Mouse (Mus musculus): Measurements from ENCODE around the gene Zfyve28. TPM values are rescaled to one million over a fixed set of nuclear protein-coding genes. Genes with fewer than 3 reads are reported as not detected.

Gene Zfyve28
- total RNA-seq (2021): 10 to 100 TPM; 38.2 to 40.0 TPM
- long read RNA-seq, experiment 1, transcript Zfyve28-201 (13 exons, 3,983 nt): major isoform, 15 of 26 reads
- long read RNA-seq, experiment 1, partial matches to known transcripts: 3 of 26 reads
- long read RNA-seq, experiment 1, other reads (novel, unspliced or antisense): 8 of 26 reads
- long read RNA-seq, experiment 2, transcript Zfyve28-201 (13 exons, 3,983 nt): major isoform, 16 of 27 reads
- long read RNA-seq, experiment 2, partial matches to known transcripts: 5 of 27 reads
- long read RNA-seq, experiment 2, other reads (novel, unspliced or antisense): 6 of 27 reads

- DNase-seq (ENCODE audit: low spot score in 2 of 2): peak; percentile 95 to 96
- intact Hi-C loops (cut with DNase I): loop anchor here (2.0 to 5.0 kb wide), 2 partner anchors 76 to 291 kb away; no protein-coding TSS in a partner anchor
Observed at GRCm38 (mm10) chr5:34288154-34288716, at the start of gene Zfyve28, which contains the start of gene Cfap99. Zfyve28 (minus strand) TSS chr5:34288449. Cfap99 (plus strand) TSS chr5:34288600.

GRCm38 (mm10) chr5:34336775-34337450 is 48.7 kb upstream of the Zfyve28 start:
- intact Hi-C loops (cut with DNase I): loop anchor here (5.0 kb wide), 2 partner anchors 65 to 130 kb away; no protein-coding TSS in a partner anchor
- DNase-seq (ENCODE audit: low spot score in 2 of 2): peak; percentile 31 to 49

- peak; percentile 98 to 99 for DNase-seq (ENCODE audit: low spot score in 2 of 2)
Observed at GRCm38 (mm10) chr5:34336097-34336774, 48.0 kb upstream of the Zfyve28 start, which contains the start of gene Rnf4. Rnf4 (plus strand) TSS chr5:34336289.

GRCm38 (mm10) chr5:34335539-34336096 is 47.4 kb upstream of the Zfyve28 start:
- peak in 1 of 2 experiments; percentile 13 for DNase-seq (ENCODE audit: low spot score in 2 of 2)
- intact Hi-C loops (cut with DNase I): loop anchor here (5.0 kb wide), 2 partner anchors 63 to 128 kb away; no protein-coding TSS in a partner anchor

More at GRCm38 (mm10) chr5:34336097-34336774, 48.0 kb upstream of the Zfyve28 start, which contains the start of gene Rnf4:
- intact Hi-C loops (cut with DNase I): loop anchor here (5.0 kb wide), 2 partner anchors 64 to 129 kb away; no protein-coding TSS in a partner anchor

GRCm38 (mm10) chr5:34334081-34334480 is 45.8 kb upstream of the Zfyve28 start:
- DNase-seq (ENCODE audit: low spot score in 2 of 2): no peak
- intact Hi-C loops (cut with DNase I): no loop called here

- intact Hi-C loops (cut with DNase I): no loop called here
- no peak for DNase-seq (ENCODE audit: low spot score in 2 of 2)
Observed at GRCm38 (mm10) chr5:34330136-34330535, 41.9 kb upstream of the Zfyve28 start.

- peak in 1 of 2 experiments; percentile 18 for DNase-seq (ENCODE audit: low spot score in 2 of 2)
- intact Hi-C loops (cut with DNase I): no loop called here
Observed at GRCm38 (mm10) chr5:34326875-34327576, 38.8 kb upstream of the Zfyve28 start.

- DNase-seq (ENCODE audit: low spot score in 2 of 2): no peak
- intact Hi-C loops (cut with DNase I): no loop called here
Observed at GRCm38 (mm10) chr5:34326249-34326691, 38.0 kb upstream of the Zfyve28 start.

GRCm38 (mm10) chr5:34325286-34325685 is 37.0 kb upstream of the Zfyve28 start:
- intact Hi-C loops (cut with DNase I): no loop called here
- DNase-seq (ENCODE audit: low spot score in 2 of 2): peak in 1 of 2 experiments; percentile 57

- intact Hi-C loops (cut with DNase I): no loop called here
- no peak for DNase-seq (ENCODE audit: low spot score in 2 of 2)
Observed at GRCm38 (mm10) chr5:34321236-34321635, 33.0 kb upstream of the Zfyve28 start.

GRCm38 (mm10) chr5:34319491-34320034 is 31.3 kb upstream of the Zfyve28 start:
- no peak for DNase-seq (ENCODE audit: low spot score in 2 of 2)
- intact Hi-C loops (cut with DNase I): no loop called here

- no peak for DNase-seq (ENCODE audit: low spot score in 2 of 2)
- intact Hi-C loops (cut with DNase I): no loop called here
Observed at GRCm38 (mm10) chr5:34309016-34309415, 20.8 kb upstream of the Zfyve28 start.

- DNase-seq (ENCODE audit: low spot score in 2 of 2): no peak
- intact Hi-C loops (cut with DNase I): no loop called here
Observed at GRCm38 (mm10) chr5:34302377-34302776, 14.1 kb upstream of the Zfyve28 start.

GRCm38 (mm10) chr5:34298937-34299535 is 10.8 kb upstream of the Zfyve28 start:
- DNase-seq (ENCODE audit: low spot score in 2 of 2): no peak
- intact Hi-C loops (cut with DNase I): no loop called here

GRCm38 (mm10) chr5:34298061-34298460 is 9.8 kb upstream of the Zfyve28 start:
- intact Hi-C loops (cut with DNase I): no loop called here
- DNase-seq (ENCODE audit: low spot score in 2 of 2): peak in 1 of 2 experiments; percentile 61

GRCm38 (mm10) chr5:34295141-34295540 is 6.9 kb upstream of the Zfyve28 start:
- intact Hi-C loops (cut with DNase I): no loop called here

GRCm38 (mm10) chr5:34294696-34295095 is 6.4 kb upstream of the Zfyve28 start:
- no peak for DNase-seq (ENCODE audit: low spot score in 2 of 2)
- intact Hi-C loops (cut with DNase I): no loop called here

More at GRCm38 (mm10) chr5:34295141-34295540, 6.9 kb upstream of the Zfyve28 start:
- no peak for DNase-seq (ENCODE audit: low spot score in 2 of 2)

- intact Hi-C loops (cut with DNase I): no loop called here
- no peak for DNase-seq (ENCODE audit: low spot score in 2 of 2)
Observed at GRCm38 (mm10) chr5:34293363-34293762, 5.1 kb upstream of the Zfyve28 start.
